Mouse (Mus musculus) G1E-ER4 (cell line): ENCODE data around the gene Dbh. TPM values are rescaled to one million over a fixed set of nuclear protein-coding genes. Genes with fewer than 3 reads are reported as not detected.

Experiments used
- GATA1 ChIP-seq: IDR thresholded peaks from one replicate; pipeline ENCODE4 v1.8.0; 2012; ENCODE audit warnings: low read length, inconsistent platforms
- polyA plus RNA-seq: library from polyadenylated mRNA; stranded (reverse); fragments of >175 nt; gene quantifications from 2 replicates; pipeline ENCODE4 v1.2.3, GENCODE M21; 2012

Gene Dbh
- polyA plus RNA-seq, result not detected in 2 replicates

DNA sequence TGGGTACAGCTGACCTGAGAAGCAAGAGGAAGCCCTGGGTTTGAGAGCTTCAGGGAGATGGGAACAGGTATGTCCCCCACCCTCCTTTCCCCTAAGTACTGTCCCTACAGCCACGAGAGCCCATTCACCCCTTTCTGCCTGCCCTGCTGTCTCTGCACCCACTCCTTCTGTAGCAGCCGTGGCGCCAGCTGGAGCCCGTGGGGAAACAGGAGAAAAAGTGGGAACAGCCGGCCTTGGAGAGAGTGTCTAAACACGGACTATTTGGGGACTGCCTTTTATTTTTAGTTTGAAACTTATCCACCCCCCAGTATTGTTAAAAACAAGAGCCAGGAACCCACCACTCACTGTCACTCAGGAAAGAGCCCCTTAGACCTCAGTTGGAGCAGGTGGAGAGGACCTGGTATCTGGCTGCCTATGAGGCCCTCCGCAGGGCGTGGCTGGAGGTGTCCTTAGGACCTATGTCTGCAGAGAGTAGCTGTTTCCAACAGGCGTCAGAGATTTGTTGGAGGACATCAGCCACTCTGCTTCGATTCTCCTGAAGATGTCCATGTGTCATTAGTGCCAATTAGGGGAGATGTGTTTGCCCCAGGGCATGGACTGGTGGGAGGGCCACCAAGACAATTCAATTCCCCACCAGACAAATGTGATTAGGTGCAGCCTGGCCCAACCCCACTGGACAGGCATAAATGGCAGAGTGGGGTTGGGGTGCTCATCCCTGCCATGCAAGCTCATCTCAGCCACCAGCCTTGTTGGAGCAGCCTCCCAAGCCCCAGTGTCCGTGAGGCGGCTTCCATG is at the start of gene Dbh:
Gene Dbh (plus strand): TSS at position 438 of the 795 bp plus-strand sequence.
- no peak for TF ChIP-seq GATA1

DNA sequence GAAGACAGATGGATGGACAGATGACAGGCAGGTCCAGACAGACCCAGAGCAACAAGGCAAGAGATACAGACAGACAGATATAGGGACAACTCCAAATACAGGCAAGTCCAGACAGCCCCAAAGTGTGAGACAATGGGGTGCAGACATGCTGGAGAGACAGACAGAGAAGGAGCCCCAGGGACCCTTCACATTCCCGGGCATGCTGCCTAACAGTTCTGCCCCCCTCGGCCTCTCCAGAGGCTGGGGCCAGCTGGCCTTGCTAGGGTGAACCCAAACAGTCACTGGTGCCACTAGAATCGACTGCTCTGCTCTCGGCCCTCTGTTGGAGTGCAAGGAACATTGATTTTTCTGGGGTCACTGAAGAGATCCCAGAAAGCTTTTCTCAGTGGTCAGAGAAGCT is 46.6 kb upstream of the Dbh start:
- TF ChIP-seq GATA1, result no peak

DNA sequence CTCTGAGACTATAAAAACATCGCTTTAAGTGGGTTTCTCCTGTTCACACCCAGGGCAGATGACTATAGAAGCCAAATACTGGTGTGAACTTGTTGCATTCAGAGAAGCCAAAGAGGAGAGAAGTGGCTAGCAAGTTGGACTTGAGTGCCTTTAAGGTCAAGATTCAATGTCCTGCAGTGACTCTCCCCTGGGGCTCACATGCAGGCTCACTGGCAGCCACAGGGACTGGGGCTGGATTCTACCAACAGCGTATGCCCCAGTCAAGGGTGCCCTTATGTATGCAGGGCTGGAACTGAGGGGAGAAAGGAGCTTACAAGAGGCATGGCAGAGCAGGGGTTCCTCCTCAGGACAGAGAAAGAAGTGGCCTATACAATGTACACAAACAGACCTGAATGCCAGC is 45.3 kb upstream of the Dbh start:
- no peak for TF ChIP-seq GATA1

DNA sequence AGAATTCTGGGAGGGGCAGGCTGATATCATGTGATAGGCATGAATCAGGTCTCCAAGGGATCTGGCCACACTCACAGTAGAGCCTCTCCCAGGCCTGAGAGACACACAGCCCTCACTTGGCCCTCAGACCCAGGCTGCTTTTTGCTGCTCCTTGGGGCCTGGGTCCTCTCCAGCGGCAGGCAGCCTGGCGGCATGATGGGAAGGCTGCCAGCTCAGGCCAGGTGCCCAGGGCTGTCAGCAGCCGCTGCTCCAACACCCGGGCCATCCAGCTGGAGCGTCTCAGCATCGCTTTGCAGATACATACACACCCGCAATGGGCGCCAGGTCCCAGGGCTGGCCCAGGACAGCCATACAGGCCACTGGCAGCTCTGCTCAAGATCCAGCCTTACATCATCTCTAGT is 44.8 kb upstream of the Dbh start:
- no peak for TF ChIP-seq GATA1

DNA sequence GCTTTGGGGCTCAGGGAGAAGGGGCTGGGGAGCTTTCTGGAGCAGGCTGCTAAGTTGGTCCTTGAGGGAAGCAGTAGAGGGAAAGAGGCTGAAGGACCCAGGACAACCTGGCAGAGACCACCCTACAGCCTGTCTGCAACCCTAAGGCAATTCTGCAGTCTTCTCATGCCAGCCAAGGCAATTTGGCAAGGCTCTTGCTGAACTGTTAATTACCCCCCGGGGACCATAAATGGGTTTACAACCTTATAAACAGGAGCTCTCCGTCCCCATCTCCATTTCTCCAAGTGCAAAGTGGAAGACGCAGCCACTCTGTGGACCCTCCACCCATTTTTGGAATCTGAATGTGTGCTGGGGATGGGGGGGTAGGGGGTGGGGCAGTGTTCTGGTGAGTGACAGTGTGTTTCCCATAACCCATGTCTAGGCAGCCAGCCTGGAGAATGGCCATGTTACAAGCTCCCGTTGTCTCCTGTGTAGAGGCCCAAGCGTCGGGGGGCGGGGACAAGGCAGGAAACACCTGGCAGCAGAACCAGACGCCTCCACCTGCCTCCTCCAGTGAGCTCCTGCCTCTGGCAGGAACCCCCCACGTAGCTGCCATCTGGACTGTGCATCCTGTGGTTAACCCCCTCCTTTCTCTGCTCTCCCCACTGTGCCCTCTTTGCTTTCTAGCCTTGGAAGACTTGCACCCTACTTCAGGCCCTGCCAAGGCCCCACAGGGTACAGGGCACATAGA is 43.2 kb upstream of the Dbh start:
- no peak for TF ChIP-seq GATA1

DNA sequence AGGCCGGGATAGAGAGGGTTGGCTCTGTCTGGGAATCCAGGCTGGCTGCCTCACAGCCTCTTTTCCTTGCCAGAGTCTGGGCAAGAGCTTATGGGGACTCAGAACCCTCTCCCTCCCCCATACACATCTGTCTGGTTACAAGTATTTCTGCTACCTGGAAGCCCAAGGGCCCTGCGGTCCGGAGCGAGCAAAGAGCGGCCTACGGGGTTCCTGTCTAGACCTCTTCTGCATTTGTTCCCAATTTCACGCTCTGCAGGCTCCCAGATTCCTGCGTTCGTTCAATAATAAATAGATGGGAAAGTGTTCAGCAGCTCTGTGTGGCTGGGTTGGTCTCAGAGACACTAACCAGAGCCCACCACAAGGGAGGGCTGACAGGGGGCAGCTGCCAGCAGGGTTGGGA is 42.5 kb upstream of the Dbh start:
- no peak for TF ChIP-seq GATA1

DNA sequence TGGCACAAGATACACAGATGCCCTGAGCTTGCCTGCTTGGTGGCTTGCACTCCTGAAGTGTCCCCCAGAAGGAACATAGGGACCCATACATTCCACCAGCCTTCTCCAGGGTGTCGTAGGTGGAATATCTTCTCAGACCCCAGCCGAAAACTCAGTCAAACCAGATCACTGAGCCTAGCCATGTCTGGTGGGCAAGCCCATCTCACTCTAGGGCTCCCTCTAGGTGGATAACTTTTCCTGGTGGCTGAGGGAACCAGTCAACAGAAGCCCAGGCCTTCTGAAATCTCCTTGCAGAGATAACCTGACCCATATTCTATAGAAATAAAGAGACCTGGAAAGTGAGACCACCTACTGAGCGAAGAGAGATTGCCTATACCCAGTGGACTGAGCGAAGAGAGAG is 41.9 kb upstream of the Dbh start:
- TF ChIP-seq GATA1, result no peak

DNA sequence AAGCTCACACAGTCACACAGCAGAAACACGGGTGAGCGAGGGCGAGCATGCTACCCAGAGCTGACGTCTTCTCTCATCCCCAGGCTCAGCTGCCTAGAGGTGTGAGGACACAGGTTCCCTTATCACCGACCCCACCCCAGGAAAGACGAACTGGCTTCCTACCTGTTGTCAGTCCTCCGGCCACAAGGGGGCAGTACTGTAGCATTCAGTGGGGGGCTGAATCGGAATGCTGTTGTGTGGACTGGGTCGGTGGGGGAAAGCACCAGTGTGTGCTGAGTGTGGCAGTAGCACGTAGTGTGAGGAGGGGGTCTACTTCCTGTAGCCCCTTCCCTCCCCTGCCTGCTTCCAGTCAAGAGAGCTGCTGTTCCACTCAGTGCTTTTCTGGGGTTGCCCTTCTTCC is 39.1 kb upstream of the Dbh start:
- TF ChIP-seq GATA1, result no peak

DNA sequence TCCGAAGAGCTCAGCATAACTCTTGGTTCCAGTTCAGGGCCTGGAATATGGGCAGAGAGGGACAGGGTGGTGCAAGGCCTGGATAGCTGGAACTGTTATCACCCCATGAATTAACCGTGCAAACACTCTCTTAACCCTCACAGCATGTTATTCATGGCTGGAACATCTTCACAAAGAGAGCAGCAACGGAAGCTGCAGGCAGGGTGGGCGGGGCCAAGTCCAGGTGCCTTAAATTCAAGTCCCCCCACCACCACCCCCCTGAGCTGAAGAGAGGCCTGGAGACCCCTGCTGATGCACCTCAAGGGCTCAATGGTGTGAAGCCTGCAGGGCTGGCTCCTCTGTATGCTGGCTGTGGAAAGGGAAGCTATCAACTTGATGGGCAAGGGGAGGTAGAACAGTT is 38.5 kb upstream of the Dbh start:
- TF ChIP-seq GATA1, result no peak

DNA sequence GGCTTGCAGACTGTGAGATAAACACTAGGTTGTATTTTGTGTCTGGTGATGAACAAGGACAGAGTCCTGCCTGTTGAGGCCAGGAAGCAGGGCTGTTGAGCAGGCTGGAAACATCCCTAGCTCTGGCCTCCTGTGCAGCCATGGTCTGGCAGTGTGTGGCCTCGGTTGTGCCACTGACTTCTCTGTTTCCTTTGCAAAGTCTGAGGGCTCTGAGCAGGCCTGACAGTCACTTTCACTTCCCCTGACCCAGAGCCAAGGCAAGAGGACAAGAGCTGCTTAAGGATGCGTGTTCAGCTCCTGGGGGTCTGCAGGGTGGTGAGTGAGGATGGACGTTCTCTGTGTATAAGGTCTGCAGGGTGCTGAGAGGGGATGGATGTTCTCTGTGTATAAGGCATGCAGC is 36.0 kb upstream of the Dbh start:
- TF ChIP-seq GATA1, result no peak

DNA sequence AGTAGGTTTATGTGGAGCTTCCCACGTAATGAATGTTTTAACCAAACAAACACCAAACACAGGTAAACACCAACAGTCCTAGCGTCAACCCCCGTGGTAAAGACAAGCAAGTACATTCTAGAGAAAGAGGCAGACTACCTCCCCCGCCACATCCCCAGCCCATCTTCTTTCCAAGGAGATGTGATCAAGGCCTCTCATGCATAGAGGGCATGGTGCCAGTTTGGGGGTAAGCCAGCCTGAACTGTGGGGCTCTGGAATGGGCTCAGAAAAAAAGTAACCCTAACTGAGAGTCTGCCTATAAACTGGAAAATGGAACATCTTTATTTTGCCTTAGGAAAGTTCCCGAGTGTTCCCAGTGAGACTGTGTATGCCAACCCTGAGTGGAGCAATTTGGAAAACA is 29.1 kb upstream of the Dbh start:
- no peak for TF ChIP-seq GATA1

DNA sequence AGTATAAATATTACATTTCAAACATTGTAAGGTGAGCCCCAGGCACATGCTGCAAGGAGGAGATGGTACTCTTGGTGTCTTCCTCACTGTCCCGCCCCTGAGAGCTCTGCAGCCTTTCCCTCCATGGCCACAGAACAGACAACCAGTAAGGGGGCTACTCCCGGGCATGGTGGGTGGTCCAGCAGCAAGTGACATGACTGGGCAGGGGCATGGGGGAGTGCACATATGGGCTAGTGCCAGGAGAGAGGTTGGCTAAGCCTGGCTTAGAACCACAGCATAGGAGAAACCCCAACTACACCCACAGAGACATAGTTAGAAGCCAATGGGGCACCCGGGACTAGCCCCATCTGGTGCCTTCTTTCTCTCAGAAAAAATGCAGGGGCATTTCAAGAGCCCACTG is 28.7 kb upstream of the Dbh start:
- TF ChIP-seq GATA1, result no peak

DNA sequence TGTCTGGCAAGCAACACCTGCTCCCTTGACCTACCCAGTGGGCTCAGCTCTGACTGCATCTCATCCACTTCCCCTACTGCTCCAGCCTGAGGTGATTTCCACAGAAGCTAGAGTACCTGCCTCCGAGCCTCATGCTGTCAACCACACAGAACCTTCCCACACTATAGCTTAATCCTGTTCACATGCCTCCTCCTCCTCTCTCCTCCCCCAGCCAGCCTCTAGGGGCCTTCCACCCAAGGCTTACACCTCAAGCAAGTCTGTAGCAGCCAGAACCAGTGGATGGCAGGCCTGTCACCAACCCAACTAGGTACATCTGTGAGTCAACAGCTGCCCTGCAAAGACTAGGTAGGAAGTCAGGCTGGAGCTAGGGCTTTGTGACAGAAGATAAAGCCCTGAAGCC is 28.2 kb upstream of the Dbh start:
- no peak for TF ChIP-seq GATA1

DNA sequence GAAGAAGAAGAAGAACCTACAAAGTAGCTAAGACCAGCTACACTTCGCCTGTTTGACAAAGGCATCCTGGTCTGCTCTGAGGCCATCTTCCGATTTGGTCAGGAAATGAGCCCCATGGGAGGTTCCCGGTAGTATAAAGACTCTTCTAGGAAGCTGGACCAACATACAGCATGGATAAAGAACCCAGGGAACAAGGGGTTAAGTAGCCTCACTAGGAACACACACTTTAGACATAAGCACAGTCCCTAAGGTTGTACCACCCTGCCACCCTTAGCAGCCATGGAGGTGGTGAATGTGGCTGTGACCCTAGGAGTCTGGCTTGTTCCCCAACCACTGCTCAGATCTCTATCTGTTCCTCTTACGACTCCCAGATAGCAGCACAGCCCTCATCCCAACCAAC is 26.7 kb upstream of the Dbh start:
- TF ChIP-seq GATA1, result no peak

DNA sequence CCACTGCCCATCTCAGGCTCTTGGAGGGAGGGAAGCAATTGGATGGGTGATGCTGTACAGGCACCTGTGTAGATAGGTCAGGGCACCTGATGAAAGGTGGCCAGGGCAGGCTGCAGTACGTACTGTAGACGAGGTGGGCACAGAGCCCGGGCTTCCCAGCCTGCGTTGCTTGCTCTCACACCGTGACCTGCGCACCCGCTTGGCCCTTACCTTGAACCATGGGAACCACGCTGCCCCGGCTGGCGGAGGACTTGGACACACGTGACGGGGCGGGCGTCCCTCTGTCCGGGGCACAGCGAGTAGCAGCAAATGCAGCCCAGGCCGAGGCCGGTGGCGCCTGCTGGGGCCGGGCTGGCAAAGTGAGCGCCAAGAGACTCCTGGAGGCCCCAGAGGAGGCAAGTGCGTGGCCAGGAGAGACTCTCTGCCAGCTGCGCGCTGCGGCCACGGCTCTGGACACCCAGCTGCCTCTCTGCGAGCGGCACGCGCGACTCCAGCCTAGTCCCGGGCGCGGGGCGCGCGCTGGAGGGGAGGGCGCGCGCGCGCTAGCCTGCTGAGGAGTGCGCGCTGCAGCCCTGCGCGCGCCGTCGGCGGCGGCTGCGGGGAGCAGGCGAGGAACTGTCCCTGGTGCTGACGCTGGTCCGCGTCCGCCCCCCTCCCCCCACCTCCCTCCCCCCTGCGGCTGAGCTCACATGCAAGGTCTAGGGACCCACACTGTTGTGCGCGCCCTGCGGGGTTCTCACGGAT is 22.9 kb upstream of the Dbh start, which contains the start of gene Fam163b:
Gene Fam163b (minus strand): TSS at position 542 of the 744 bp plus-strand sequence.
- no peak for TF ChIP-seq GATA1

DNA sequence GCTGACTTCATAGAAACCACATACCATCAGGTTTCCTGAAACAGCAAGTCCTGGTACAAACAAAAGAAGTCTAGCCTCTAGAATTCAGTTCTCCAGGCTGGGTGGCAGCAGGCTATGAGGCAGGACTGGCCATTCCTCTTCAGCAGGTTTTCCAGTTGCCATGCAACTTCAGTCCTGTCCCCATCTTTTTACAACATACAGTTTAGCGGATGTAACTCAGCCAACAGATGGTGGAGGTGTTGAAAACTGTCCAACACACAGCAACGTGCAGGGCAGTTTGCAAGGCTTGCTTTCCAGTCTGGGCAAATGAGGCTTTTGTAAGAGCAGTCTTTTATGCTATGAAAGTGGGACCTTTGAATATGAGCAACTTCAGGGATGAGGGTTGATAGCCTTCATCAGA is 20.1 kb upstream of the Dbh start:
- no peak for TF ChIP-seq GATA1

DNA sequence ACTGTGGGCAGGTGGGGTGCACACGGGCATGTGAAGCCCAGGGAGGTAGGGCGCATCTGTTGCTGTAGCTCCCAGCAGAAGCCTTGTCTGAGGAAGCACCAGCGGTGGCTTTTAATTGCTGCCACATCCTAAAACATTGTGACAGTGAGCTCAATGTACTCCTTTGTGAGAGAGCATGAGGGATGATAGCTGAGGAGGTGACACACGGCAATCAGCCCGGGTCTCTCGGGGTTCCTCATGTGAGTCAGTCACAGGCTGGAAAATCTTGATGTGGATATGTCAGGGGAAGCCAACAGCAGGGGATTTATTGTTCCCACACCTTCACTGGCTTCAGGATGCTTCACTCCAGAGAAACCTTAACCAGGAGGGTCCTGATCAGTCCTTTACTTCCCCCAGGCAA is 18.2 kb upstream of the Dbh start:
- no peak for TF ChIP-seq GATA1
